Mouse (Mus musculus): ENCODE measurements around the gene Thap8. TPM values are rescaled to one million over a fixed set of nuclear protein-coding genes. Genes with fewer than 3 reads are reported as not detected.

Thap8 gene
- polyA plus RNA-seq, 1 experiment from 2014 or later = 0.22 TPM

DNA sequence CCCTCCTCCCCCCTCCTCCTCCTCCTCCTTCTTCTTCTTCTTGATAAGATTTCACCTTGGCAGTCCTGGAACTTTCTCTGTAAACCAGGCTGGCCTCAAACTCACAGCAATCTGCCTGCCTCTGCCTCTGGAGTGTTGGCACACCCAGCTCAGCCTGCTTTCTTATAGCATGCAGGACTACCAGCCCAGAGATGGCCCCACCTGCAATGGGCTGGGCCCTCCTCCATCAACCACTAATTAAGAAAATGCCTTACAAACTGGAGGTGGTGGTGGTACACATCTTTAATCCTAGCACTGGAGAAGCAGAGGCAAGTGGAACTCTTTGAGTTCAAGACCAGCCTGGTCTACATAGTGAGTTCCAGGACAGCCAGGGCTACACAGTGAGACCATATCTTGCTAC, 46.5 kb downstream of the Thap8 start:
- H3K9ac ChIP-seq (ENCODE audit: low read depth, low read length) = no peak overlapping the region
- H3K4me1 ChIP-seq (ENCODE audit: control insufficient read depth, insufficient read depth, low read length) = 0 out of 2 replicates have a peak, but pooled peaks cover under 1% of the 10 kb centered on the region
- H3K36me3 ChIP-seq (ENCODE audit: control insufficient read depth, insufficient read depth, low read length) = no peaks in the 10 kb centered on the region
- ATAC-seq (ENCODE audit: low read depth) (no peak), DNase-seq (ENCODE audit: low spot score) (no peak)
- H3K27me3 ChIP-seq (replicated peaks; ENCODE audit: control insufficient read depth, insufficient read depth, low read length) = no peaks in the 10 kb centered on the region
- no peak overlapping the region for H3K27ac ChIP-seq (replicated peaks; ENCODE audit: low read depth, low read length)
- H3K9me3 ChIP-seq (ENCODE audit: control insufficient read depth, low read length) = no peaks in the 10 kb centered on the region
- H3K4me2 ChIP-seq (ENCODE audit: low read depth, low read length) = no peak overlapping the region
- H3K4me3 ChIP-seq (ENCODE audit: low read depth, low read length) = no peak overlapping the region

- no peak overlapping the region for H3K4me2 ChIP-seq (ENCODE audit: low read depth, low read length)
- no peak overlapping the region for H3K27ac ChIP-seq (replicated peaks; ENCODE audit: low read depth, low read length)
- ATAC-seq (ENCODE audit: low read depth) = no peak
- WGBS = 54% methylated on average over 15 of the region's 15 CpGs
- no peaks in the 10 kb centered on the region for H3K27me3 ChIP-seq (replicated peaks; ENCODE audit: control insufficient read depth, insufficient read depth, low read length)
- H3K9me3 ChIP-seq (ENCODE audit: control insufficient read depth, low read length) = no peaks in the 10 kb centered on the region
- DNase-seq (ENCODE audit: low spot score) = peak; percentile 57
- no peaks in the 10 kb centered on the region for H3K4me1 ChIP-seq (ENCODE audit: control insufficient read depth, insufficient read depth, low read length)
- H3K9ac ChIP-seq (ENCODE audit: low read depth, low read length) = 0 out of 2 replicates have a peak overlapping the region, but pooled peaks have one; percentile 11
- no peak overlapping the region for H3K4me3 ChIP-seq (ENCODE audit: low read depth, low read length)
- H3K36me3 ChIP-seq (ENCODE audit: control insufficient read depth, insufficient read depth, low read length) = no peaks in the 10 kb centered on the region
Measured at GRCm38 (mm10) chr7:30327140-30327539, 47.2 kb downstream of the Thap8 start.

DNA sequence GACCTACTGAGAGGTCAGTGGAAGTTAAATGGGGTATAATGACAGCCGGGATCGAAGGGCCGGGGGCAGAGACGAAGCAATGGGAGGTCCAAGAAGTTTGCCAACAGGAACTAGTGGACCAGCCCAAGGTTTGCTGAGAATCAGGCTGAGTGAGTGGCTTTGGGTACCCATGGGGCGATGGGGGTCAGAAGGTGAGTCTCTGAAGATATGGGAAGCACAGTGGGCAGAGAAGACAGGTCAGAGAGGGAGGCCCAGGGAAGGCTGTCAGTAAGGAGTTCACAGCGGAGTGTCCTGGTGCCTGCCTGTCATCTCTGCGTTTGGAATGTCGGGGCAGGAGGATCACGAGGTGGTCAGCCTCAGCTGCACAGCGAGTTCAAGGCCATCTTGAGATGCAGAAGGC, 48.5 kb downstream of the Thap8 start:
- no peaks in the 10 kb centered on the region for H3K36me3 ChIP-seq (ENCODE audit: control insufficient read depth, insufficient read depth, low read length)
- H3K27me3 ChIP-seq (replicated peaks; ENCODE audit: control insufficient read depth, insufficient read depth, low read length) = no peaks in the 10 kb centered on the region
- no peak overlapping the region for H3K27ac ChIP-seq (replicated peaks; ENCODE audit: low read depth, low read length)
- no peak overlapping the region for H3K4me3 ChIP-seq (ENCODE audit: low read depth, low read length)
- peaks cover 1% of the 10 kb centered on the region; the same call in 1 of the 2 replicates for H3K4me1 ChIP-seq (ENCODE audit: control insufficient read depth, insufficient read depth, low read length)
- ATAC-seq (ENCODE audit: low read depth) (no peak), DNase-seq (ENCODE audit: low spot score) (no peak)
- no peaks in the 10 kb centered on the region for H3K9me3 ChIP-seq (ENCODE audit: control insufficient read depth, low read length)
- H3K9ac ChIP-seq (ENCODE audit: low read depth, low read length) = no peak overlapping the region
- WGBS = 47% methylated on average over 10 of the region's 10 CpGs
- no peak overlapping the region for H3K4me2 ChIP-seq (ENCODE audit: low read depth, low read length)

GRCm38 (mm10) chr7:30331887-30332286, 52.0 kb downstream of the Thap8 start:
- Histone ChIP-seq H3K27me3 (replicated peaks; ENCODE audit: control insufficient read depth, insufficient read depth, low read length) (peaks cover 6% of the 10 kb centered on the region), H3K4me3 (ENCODE audit: low read depth, low read length) (peak overlapping the region; percentile 8; the same call in 1 of the 2 replicates), H3K9me3 (ENCODE audit: control insufficient read depth, low read length) (no peaks in the 10 kb centered on the region), H3K4me1 (ENCODE audit: control insufficient read depth, insufficient read depth, low read length) (peaks cover 8% of the 10 kb centered on the region; the same call in 1 of the 2 replicates), H3K27ac (replicated peaks; ENCODE audit: low read depth, low read length) (no peak overlapping the region), H3K9ac (ENCODE audit: low read depth, low read length) (no peak overlapping the region), H3K4me2 (ENCODE audit: low read depth, low read length) (peak overlapping the region; percentile 26; the same call in 1 of the 2 replicates), H3K36me3 (ENCODE audit: control insufficient read depth, insufficient read depth, low read length) (no peaks in the 10 kb centered on the region)
- 8% methylated on average over 13 of the region's 13 CpGs for WGBS
- peak; percentile 84 for ATAC-seq (ENCODE audit: low read depth)
- peak; percentile 94 for DNase-seq (ENCODE audit: low spot score)

- no peak overlapping the region for H3K27ac ChIP-seq (replicated peaks; ENCODE audit: low read depth, low read length)
- no peak overlapping the region for H3K9ac ChIP-seq (ENCODE audit: low read depth, low read length)
- H3K4me2 ChIP-seq (ENCODE audit: low read depth, low read length) = no peak overlapping the region
- ATAC-seq (ENCODE audit: low read depth) (no peak), DNase-seq (ENCODE audit: low spot score) (no peak)
- WGBS = 63% methylated on average over 18 of the region's 18 CpGs
- no peaks in the 10 kb centered on the region for H3K36me3 ChIP-seq (ENCODE audit: control insufficient read depth, insufficient read depth, low read length)
- no peaks in the 10 kb centered on the region for H3K9me3 ChIP-seq (ENCODE audit: control insufficient read depth, low read length)
- peaks cover 6% of the 10 kb centered on the region for H3K27me3 ChIP-seq (replicated peaks; ENCODE audit: control insufficient read depth, insufficient read depth, low read length)
- H3K4me1 ChIP-seq (ENCODE audit: control insufficient read depth, insufficient read depth, low read length) = peaks cover 8% of the 10 kb centered on the region; the same call in 1 of the 2 replicates
- H3K4me3 ChIP-seq (ENCODE audit: low read depth, low read length) = no peak overlapping the region
Measured at GRCm38 (mm10) chr7:30332622-30333259, 52.8 kb downstream of the Thap8 start.

GRCm38 (mm10) chr7:30333436-30333835, 53.5 kb downstream of the Thap8 start:
- ATAC-seq (ENCODE audit: low read depth) (peak; percentile 55), DNase-seq (ENCODE audit: low spot score) (peak; percentile 92)
- Histone ChIP-seq H3K4me3 (ENCODE audit: low read depth, low read length) (no peak overlapping the region), H3K9ac (ENCODE audit: low read depth, low read length) (0 out of 2 replicates have a peak overlapping the region, but pooled peaks have one; percentile 19), H3K9me3 (ENCODE audit: control insufficient read depth, low read length) (no peaks in the 10 kb centered on the region), H3K4me1 (ENCODE audit: control insufficient read depth, insufficient read depth, low read length) (peaks cover 8% of the 10 kb centered on the region; the same call in 1 of the 2 replicates), H3K4me2 (ENCODE audit: low read depth, low read length) (no peak overlapping the region), H3K36me3 (ENCODE audit: control insufficient read depth, insufficient read depth, low read length) (no peaks in the 10 kb centered on the region), H3K27ac (replicated peaks; ENCODE audit: low read depth, low read length) (no peak overlapping the region; the same call in 1 of the 2 replicates), H3K27me3 (replicated peaks; ENCODE audit: control insufficient read depth, insufficient read depth, low read length) (peaks cover 6% of the 10 kb centered on the region)
- 17% methylated on average over 4 of the region's 4 CpGs for WGBS

GRCm38 (mm10) chr7:30334563-30334962, 54.7 kb downstream of the Thap8 start:
- Histone ChIP-seq H3K4me3 (ENCODE audit: low read depth, low read length) (no peak overlapping the region), H3K9ac (ENCODE audit: low read depth, low read length) (no peak overlapping the region)
- WGBS = 65% methylated on average over 5 of the region's 5 CpGs

DNA sequence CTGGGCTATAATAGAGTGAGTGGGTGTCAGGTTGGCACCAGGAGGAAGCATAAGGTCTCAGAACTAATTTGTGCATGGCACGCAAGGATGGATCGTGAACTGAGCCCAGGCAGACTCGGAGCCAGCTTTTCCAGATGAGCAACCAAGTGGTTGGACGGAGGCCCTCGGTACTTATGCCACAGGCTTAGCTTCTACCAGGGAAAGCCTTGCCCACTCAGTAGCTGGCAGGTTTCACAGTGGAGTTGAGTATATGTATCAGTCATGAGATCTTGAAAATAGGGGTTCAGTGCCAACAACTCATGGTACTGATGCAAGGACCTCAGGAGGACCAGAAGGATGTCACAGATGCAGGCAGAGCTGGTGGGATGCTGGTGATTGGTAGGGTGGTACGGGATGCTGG, 55.8 kb downstream of the Thap8 start:
- H3K4me1 ChIP-seq (ENCODE audit: control insufficient read depth, insufficient read depth, low read length) = peaks cover 8% of the 10 kb centered on the region; the same call in 1 of the 2 replicates
- 79% methylated on average over 6 of the region's 6 CpGs for WGBS
- no peak overlapping the region for H3K4me2 ChIP-seq (ENCODE audit: low read depth, low read length)
- ATAC-seq (ENCODE audit: low read depth) (no peak), DNase-seq (ENCODE audit: low spot score) (no peak)
- no peak overlapping the region for H3K9ac ChIP-seq (ENCODE audit: low read depth, low read length)
- no peak overlapping the region for H3K27ac ChIP-seq (replicated peaks; ENCODE audit: low read depth, low read length)
- H3K27me3 ChIP-seq (replicated peaks; ENCODE audit: control insufficient read depth, insufficient read depth, low read length) = peaks cover 6% of the 10 kb centered on the region
- H3K9me3 ChIP-seq (ENCODE audit: control insufficient read depth, low read length) = no peaks in the 10 kb centered on the region
- no peak overlapping the region for H3K4me3 ChIP-seq (ENCODE audit: low read depth, low read length)
- no peaks in the 10 kb centered on the region for H3K36me3 ChIP-seq (ENCODE audit: control insufficient read depth, insufficient read depth, low read length)

More at GRCm38 (mm10) chr7:30334563-30334962, 54.7 kb downstream of the Thap8 start:
- no peak overlapping the region for H3K27ac ChIP-seq (replicated peaks; ENCODE audit: low read depth, low read length)
- peaks cover 8% of the 10 kb centered on the region; the same call in 1 of the 2 replicates for H3K4me1 ChIP-seq (ENCODE audit: control insufficient read depth, insufficient read depth, low read length)
- ATAC-seq (ENCODE audit: low read depth) (no peak), DNase-seq (ENCODE audit: low spot score) (no peak)
- H3K9me3 ChIP-seq (ENCODE audit: control insufficient read depth, low read length) = no peaks in the 10 kb centered on the region
- no peaks in the 10 kb centered on the region for H3K36me3 ChIP-seq (ENCODE audit: control insufficient read depth, insufficient read depth, low read length)
- no peak overlapping the region for H3K4me2 ChIP-seq (ENCODE audit: low read depth, low read length)
- H3K27me3 ChIP-seq (replicated peaks; ENCODE audit: control insufficient read depth, insufficient read depth, low read length) = peaks cover 6% of the 10 kb centered on the region

DNA sequence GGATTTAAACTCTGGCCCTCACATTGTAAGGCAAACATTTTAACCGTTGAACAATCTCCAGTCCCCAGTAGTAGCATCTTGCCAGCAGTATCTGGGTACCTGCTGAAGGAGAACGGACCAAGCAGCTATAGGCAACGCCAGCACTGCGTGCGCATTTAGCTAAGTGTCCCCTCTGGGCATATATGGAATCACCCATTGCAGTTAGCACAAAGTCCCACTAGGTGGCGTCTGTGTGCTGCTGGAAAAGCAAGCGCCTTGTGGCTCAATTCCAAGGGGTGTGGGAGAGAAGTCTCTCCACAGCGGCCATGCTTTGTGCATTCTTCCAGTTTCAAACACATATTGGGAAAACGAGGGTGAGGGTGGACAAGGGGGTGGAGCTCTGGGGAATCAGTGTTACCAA, 56.5 kb downstream of the Thap8 start:
- Histone ChIP-seq H3K27me3 (replicated peaks; ENCODE audit: control insufficient read depth, insufficient read depth, low read length) (peaks cover 6% of the 10 kb centered on the region), H3K9me3 (ENCODE audit: control insufficient read depth, low read length) (no peaks in the 10 kb centered on the region), H3K9ac (ENCODE audit: low read depth, low read length) (no peak overlapping the region), H3K4me3 (ENCODE audit: low read depth, low read length) (no peak overlapping the region), H3K4me2 (ENCODE audit: low read depth, low read length) (no peak overlapping the region), H3K27ac (replicated peaks; ENCODE audit: low read depth, low read length) (no peak overlapping the region), H3K36me3 (ENCODE audit: control insufficient read depth, insufficient read depth, low read length) (no peaks in the 10 kb centered on the region), H3K4me1 (ENCODE audit: control insufficient read depth, insufficient read depth, low read length) (peaks cover 8% of the 10 kb centered on the region; the same call in 1 of the 2 replicates)
- 5% methylated on average over 9 of the region's 9 CpGs for WGBS
- DNase-seq (ENCODE audit: low spot score) (peak; percentile 93), ATAC-seq (ENCODE audit: low read depth) (peak; percentile 9; the same call in 1 of the 2 replicates)

Data from embryonic facial prominence, embryonic 14.5 days (tissue).